Mouse (Mus musculus): Measurements from ENCODE around the gene Gm29666. TPM values are rescaled to one million over a fixed set of nuclear protein-coding genes. Genes with fewer than 3 reads are reported as not detected.

Gm29666 gene
- total RNA-seq, 2 experiments from 2014 or later, result 1.6 to 1.7 TPM

DNA sequence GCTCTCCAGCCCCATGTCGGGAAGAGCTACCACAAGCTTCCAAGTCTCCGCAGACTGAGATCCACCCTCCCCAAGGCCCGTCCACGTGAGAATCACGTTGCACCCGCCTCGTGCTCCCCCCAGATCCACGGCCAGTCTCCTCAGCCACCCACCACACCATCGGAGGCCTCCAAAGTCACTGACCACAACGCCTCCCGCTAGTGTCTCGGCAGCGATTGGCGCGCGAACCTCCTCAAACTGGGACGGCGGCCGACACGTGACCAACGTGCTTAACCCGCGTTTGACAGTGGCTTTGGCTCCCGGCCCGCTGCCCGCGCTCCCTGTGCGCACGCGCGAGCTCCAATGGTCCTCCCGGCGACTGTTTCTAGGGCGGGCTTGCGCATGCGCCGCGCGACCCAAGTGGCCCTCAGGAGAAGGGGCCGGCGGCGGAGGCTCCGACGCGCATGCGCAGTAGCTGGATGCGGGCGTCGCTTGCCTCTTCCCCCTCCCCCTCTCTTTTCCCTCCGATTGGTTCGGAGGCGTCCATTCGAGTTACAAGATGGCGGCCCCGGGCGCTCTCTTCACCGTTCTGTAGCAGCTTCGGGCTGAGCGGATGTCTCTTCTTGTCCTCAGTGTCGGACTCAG, 3.2 kb upstream of the Gm29666 start, which contains the start of gene Nup50:
Gene Nup50 (plus strand): TSS at position 528 of the 624 bp plus-strand sequence.
- intact Hi-C loops (cut with DNase I), result loop anchor here (5.0 to 10.0 kb wide), 2 partner anchors 68 to 166 kb away; partner anchors contain the start of gene Phf21b

DNA sequence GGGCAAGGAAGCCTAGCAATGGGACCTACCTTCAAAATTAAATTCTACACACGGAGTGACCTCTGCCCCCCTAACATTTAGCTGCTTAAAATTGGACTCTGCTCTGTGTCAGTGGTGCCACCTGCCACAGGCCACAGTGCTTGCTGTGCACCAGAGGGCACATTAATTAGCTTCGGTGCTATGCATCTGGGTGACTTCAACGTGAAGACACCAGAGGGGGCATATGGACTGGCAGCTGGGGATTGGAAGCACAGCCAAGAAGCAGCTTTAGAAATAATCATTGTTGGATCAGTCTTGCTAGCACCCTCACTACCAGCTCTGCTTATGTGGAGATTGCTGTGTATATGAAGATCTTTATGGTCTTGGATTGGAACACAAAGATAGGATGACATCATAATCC, 6.6 kb downstream of the Gm29666 start:
- peak; percentile 57 for DNase-seq
- intact Hi-C loops (cut with DNase I), result no loop called here

More for the DNA sequence above, 3.2 kb upstream of the Gm29666 start, which contains the start of gene Nup50:
- peak; percentile 100 for DNase-seq

DNA sequence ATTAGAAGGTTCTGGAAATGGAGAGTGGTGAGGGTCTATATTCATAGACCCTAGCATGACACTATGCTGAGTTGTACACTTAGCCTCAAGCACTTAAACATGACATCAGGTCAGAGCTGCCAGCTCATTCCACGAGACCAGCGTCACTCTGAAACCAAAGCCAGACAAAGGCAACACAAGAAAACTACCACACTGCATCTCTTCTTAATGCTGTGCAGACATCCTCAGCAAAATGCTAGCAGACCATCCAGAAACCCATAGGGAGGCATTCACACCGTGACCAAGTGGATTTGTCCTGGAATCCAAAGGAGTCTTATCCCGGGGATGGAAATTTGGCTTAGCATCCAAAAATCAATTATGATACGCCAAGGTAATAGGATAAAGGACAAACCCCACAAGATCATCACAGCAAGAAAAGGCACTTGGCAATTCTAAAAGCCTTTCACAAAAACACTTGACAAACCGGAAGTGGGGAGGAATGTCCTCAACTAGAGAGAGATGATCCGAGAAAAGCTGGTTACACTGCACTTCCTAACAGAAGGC, 15.9 kb downstream of the Gm29666 start:
- DNase-seq, result no peak
- intact Hi-C loops (cut with DNase I), result no loop called here

DNA sequence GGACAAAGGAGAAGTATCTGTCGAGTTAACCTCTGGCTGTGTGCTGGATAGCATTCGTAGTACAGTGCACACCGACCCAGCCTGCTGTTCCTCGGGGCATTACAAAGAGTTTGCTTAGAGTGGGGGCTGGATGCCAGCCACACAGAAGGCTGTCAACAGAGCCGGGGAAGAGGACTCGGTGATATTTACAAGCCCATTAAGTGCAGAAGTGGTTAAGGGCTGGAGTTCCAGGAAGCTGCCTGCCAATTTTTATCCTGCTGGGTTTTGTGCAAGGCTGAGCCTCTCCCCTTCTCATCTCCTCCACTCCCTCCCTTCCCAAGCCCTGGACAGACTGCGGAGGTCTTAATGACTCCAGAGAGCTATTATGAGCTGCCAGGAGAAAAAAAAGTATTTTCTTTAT, 21.8 kb downstream of the Gm29666 start:
- intact Hi-C loops (cut with DNase I), result loop anchor here (10.0 kb wide), 1 partner anchor 93 kb away; no protein-coding TSS in a partner anchor
- DNase-seq, result peak; percentile 70

DNA sequence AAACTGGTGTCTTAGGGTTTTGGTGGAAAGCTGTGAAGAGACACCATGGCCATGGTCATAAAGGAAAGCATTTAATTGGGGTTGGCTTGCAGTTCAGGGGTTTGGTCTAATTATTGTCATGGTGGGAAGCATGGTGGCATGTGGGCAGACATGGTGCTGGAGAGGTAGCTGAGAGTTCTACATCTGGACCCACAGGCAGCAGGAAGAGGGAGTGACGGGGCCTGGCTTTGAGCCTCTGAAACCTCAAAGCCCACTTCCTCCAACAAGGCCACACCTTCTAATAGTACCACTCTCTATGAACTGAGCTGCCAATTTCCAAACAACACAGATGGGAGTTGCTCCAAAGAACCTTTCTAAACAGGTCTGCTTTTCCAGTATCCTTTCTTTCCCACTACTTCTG, 23.2 kb downstream of the Gm29666 start:
- intact Hi-C loops (cut with DNase I), result loop anchor here (10.0 kb wide), 1 partner anchor 92 kb away; no protein-coding TSS in a partner anchor
- no peak for DNase-seq

DNA sequence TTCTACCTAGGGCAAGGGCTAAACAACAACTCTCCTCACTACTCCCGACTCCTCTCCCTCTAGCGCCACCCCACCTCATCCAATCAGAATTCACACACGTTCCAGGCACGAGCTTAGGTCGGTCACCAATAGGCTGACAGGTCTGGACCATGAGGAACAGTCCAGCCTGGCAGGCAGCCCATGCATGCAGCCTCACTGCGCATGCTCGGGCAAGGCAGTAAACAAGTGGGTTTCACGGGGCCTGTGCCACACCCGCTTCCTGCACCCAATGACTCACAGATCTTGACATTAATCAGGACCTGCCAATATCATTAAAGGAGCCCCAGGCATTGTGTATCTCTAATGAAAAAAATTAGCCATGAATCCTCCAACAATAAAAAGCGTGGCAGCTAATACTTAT, 23.6 kb downstream of the Gm29666 start:
- intact Hi-C loops (cut with DNase I), result loop anchor here (10.0 kb wide), 1 partner anchor 91 kb away; no protein-coding TSS in a partner anchor

DNA sequence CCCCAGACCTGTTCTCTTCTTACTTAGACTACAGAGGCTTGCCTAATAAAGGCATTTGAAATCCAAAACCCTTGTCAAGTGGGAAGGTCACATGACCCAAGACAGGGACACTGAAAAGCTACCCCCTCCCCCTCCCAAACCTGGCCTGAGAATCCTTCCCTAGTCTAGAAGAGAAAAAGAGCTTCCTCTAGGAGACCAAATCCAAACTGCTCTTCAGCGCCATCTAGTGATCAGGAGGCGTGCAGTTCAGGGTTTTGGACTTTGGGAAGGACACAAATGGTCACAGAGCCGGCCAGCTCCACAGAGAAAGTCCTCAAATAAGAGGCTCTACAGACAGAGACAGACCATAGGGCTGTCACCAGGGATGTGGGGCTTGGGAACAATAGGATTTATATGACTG, 28.2 kb downstream of the Gm29666 start:
- intact Hi-C loops (cut with DNase I), result loop anchor here (10.0 kb wide), 1 partner anchor 87 kb away; no protein-coding TSS in a partner anchor
- DNase-seq, result peak; percentile 72

More for the DNA sequence above, 23.6 kb downstream of the Gm29666 start:
- peak; percentile 13 for DNase-seq

DNA sequence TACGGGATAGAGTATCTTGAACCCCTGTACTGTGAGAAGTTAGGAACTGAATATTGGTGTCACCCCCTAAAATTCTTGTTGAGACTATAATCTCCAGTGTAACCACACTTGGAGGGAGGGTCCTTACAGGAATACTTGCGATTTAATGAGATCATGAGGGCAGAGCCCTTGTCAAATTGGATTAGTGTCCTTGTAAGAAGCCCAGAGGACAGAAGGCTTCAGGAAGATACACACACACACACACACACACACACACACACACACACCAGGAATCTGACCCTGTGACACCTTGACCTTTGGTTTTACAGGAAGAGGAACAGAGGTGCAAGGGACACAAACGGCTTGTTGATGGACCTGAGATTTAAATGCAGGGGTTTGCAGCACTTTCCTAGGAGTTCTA, 28.6 kb downstream of the Gm29666 start:
- no peak for DNase-seq
- intact Hi-C loops (cut with DNase I), result loop anchor here (10.0 kb wide), 1 partner anchor 86 kb away; no protein-coding TSS in a partner anchor

DNA sequence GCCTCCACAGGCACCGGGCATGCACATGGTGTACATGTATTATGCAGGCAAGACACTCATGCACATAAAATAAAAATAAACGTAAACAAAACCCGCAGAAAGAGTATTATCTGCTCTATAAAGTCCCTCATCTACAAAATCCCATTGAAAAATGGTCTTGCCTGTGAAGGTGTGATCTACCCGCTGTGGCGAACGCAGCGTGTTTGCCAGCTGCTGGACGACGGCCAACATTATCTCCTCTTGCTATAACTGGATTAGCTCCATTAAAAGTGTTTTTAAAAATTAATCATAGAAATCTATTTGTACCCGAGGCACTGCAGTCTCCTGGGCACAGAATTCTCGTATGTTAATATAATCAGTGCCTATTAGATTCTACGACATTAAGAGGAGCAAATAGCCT, 31.8 kb downstream of the Gm29666 start:
- peak; percentile 45 for DNase-seq
- intact Hi-C loops (cut with DNase I), result no loop called here

DNA sequence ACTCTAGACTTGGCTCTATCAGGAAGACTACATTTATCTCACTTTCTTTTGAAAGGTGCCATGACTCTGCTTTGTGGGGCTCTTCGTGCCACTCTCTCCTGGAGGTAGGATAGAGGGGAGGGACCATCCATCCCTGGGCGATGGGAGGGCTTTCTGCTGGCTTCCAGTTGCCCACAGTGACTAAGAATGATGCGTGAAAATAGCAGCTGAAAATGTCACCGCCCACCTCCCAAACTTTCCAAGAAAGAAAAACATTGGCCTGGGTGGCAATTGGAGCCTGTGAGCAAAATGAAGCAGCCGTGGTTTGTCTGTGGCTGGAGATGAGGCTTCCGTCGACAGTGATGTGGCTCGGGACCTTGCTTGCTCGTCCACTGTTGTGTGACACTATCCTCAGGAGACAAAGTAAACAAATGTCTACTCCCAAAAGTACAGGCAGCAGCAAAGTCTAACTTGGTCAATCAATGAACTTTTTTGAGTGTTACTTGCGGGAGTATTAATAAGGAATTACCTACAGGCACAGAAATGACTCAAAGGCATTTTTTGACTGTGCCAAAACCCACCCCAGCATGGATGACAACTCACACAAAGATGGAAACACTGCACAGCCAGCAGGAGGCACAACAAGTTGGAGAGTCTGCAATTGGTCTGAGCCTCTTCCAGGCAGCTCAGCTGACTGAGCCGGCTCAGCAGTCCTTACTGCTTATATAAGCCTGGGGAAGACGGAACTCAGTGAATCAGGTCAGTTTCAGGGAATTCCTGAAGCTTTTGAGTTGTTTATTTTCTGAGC, 42.6 kb downstream of the Gm29666 start:
- intact Hi-C loops (cut with DNase I), result no loop called here

DNA sequence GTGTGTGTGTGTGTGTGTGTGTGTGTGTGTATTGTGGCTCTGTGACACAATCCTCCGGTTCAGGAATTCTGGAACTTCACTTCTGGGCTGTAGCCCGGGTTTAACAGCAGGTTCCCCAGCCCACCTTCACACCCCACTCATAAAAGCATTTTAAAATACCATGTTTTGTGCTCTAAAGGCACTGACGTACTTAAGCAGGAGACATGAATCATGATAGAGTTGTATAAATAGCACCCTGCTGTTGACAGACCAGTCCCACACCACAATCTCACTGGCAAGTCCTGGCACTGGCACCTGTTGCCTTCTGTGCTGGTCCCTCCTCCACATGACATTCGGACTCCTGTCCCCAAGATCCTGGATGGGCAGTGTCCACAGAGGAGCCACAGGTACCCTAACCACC, 46.0 kb downstream of the Gm29666 start:
- DNase-seq, result no peak
- intact Hi-C loops (cut with DNase I), result no loop called here

More for the DNA sequence above, 42.6 kb downstream of the Gm29666 start:
- no peak for DNase-seq

DNA sequence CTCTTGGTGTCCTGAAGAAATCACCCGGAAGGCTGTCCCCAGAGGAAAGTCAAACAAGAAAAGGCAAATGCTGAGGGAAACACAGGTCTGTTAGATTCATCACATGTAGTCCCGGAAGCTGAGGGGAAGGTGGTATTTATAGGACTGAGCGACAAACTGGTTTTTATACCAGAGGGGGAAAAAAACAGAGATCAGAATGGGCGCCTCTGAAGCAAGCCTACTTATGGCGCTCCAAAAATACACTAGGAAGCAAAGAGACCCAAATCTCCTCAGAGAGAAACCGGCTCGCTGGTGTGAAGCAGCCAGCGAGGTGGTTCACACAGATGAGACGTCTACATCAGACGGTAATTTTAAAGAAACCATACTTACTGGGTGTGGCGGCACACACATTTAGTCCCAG, 46.8 kb downstream of the Gm29666 start:
- intact Hi-C loops (cut with DNase I), result no loop called here
- no peak for DNase-seq

DNA sequence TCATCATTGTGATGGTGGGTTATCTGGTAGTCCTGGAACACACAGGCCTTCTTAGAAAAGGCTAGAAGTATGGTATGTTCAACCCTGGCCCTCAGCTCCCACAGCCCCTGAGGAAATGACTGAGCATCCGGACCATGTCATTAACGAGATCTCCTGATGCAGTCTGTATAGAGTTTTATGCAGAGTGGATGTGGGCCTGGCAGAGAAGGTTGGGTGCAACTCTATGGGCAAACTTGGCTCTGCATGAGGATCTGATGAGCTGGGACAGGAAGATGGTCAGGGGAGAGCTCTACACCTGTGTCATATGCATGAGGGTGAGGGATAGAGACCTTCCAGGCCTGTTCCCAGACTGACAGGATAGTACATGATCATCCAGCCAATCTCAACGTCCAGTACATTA, 48.0 kb downstream of the Gm29666 start:
- intact Hi-C loops (cut with DNase I), result no loop called here
- DNase-seq, result no peak

DNA sequence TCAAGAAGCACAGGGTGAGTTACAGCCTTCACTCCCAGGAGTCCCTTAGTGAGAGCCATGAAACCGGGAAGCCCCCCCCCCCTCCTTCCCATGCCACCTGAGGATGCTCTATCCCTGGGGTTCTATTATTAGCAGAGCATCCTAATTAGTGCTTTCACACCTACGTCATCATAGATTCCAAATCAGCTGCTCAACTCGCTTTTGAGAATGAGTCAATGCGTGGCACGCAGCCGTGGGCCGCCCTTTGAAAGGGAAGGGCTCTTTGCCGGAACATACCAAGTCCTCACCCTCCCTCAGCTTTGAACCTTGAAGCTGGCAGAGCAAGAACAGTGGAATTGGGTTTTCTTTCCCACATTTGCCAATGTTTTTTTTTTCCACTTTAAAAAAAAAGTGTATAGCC, 57.9 kb downstream of the Gm29666 start:
- intact Hi-C loops (cut with DNase I), result no loop called here
- DNase-seq, result no peak

Small RNA genes within 50 kb of the gene (microRNA-seq; reads per million reads assigned to microRNA genes)
- gene Mir1249, result 519 reads per million, percentile 69 among the genes with 10 or more reads in this experiment

Other genes with a start within 250 kb of the Gm29666 start
- gene Arhgap8, start 200.0 kb downstream of the Gm29666 start, total RNA-seq (2021), result under 1 TPM; 0.26 to 0.56 TPM
- gene Phf21b, start 64.0 kb downstream of the Gm29666 start, total RNA-seq (2021), result 10 to 100 TPM in 1 of 2 experiments, 1 to 10 TPM in 1; 9.3 to 13.1 TPM
- 10 to 100 TPM; 30.5 to 33.9 TPM for gene Nup50, start 3.4 kb upstream of the Gm29666 start, total RNA-seq (2021)
- 100 to 1,000 TPM; 134 to 161 TPM for gene 5031439G07Rik, start 68.5 kb upstream of the Gm29666 start, total RNA-seq (2021)
- gene Upk3a, start 97.1 kb upstream of the Gm29666 start, total RNA-seq (2021), result under 1 TPM in 1 of 2 experiments, not detected in 1; 0.48 TPM
- 10 to 100 TPM; 28.3 to 31.7 TPM for gene Fam118a, start 108.9 kb upstream of the Gm29666 start, total RNA-seq (2021)
- under 1 TPM; 0.08 to 0.16 TPM for gene Smc1b, start 211.9 kb upstream of the Gm29666 start, total RNA-seq (2021)
- under 1 TPM; 0.24 to 0.30 TPM for gene Ribc2, start 212.0 kb upstream of the Gm29666 start, total RNA-seq (2021)

All from left cerebral cortex, postnatal 4 days (tissue).